Mouse (Mus musculus) v-Abl transformed pro-B cells (cell line): Measurements from ENCODE around the gene Ube2e2.
"Not testable (repeated sequence)": the region's sequence is repeated elsewhere in the genome, so short reads cannot be mapped to it uniquely, and the experiment has no call there.

Source experiments
- in situ Hi-C, 2 experiments: fragments of 400-800 bp; cut with MboI; formaldehyde crosslinking; loops; one replicate each; pipeline ENCODE4 v1.15.1; 2025; ENCODE audit not compliant: unreplicated experiment in 2 of 2

The Ube2e2 gene

DNA sequence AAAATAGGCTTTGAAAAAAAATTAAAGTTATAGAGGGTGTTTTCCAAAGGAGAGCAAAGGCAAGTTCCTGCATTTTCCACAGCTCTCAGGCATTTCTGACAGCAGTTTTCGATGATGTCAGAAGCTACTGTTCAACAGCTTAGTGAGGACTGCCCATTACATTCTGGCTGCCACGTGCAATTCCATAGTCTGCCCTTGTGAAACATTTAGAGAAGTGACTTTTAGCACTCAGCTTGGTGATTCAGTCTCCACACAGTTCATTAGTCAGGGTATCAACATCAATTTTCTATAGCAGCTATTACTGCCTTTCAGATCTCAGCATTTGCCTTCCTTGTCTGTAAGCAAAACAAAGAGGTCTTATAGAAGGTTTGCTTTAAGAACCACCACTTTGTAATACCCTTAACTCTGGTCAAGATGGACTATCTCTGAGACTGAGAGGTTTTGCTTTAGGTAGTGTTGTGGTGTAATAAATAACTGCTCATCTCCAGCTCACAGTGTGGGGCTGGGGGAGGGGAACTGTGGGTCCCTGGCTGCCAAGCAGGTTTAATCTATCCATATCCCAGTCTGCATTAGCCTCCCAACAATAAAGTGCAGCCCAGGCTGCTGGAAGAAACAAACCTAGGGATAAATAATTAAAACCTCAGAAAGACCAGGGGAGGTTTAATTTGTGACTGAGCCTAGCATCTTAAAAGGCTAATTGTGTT lies 255.2 kb downstream of the Ube2e2 start:
- in situ Hi-C loops: no loop called here

DNA sequence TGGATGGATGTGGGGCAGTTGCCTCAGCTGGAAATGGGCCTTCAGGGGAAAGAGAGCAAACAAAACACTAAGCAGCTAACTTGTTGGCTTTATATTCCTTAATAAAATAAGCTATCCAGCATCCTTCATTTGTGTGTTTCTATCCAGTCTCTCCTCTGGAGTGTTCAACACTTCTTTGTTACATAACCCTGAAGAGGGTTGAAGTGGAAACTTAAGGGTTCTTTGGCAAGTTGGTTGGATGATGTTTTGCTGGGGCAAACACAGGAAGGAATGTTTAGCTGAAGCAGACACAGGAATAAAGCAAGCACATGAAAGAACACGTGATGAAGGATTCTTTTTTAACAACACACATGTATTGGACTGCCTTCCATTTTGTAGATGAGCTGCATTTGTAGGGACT lies 256.3 kb downstream of the Ube2e2 start:
- in situ Hi-C loops: no loop called here

DNA sequence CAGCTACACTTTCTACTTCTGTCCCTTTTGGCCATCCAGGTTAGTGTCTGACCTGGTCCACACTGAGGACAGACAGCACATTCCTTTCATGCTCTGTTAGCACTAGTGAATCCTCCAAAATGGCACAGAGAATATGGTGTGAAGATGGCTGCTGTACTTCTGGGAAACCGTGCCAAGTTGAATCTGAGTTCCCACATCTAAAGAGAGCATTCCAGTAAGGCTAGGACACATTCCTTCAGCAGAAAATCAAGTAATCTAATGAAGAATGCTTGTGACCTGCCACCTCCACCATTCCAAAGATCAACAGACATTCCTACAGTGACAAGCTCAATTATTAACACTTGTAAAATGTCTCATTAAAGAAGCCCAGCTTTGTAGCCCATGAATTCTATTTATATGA lies 265.9 kb downstream of the Ube2e2 start:
- in situ Hi-C loops: no loop called here

DNA sequence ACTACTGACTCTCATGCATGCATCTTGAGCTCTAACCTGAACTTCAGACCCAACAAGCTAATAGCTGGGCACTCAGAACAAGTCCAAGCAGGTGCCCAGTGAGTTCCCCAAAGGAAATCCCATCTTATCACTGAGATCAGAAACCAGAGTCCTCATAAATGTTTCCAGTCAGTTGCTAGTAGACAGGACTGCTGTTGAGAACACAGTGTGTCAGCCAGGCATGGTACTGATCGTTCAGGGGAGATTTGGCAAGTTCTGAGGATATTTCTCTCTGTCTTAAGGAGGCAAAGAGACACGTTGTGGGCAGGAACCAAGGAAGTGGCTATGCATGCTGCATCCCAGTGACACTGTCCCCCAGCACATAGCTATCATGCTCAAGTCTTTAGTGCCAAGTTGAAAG lies 275.5 kb downstream of the Ube2e2 start:
- in situ Hi-C loops: no loop called here

DNA sequence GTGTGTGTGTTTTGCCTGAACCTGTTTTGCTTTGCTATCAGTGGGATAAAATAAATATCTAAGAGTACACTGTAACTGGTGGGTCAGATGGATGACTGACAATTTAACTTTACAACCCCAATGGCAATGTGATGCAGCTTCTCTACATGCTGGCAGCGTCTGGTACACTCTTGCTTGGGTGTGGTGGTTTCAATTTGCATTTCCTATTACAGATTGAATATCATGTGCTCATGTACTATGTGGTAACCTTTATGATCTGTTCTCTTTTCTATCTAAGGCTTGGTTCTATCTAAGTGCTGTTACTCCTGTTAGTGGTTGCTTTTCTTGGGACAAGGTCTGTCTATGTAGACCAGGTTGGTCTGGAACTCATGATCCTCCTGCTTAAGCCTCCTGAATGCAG lies 292.1 kb downstream of the Ube2e2 start:
- in situ Hi-C loops: no loop called here

DNA sequence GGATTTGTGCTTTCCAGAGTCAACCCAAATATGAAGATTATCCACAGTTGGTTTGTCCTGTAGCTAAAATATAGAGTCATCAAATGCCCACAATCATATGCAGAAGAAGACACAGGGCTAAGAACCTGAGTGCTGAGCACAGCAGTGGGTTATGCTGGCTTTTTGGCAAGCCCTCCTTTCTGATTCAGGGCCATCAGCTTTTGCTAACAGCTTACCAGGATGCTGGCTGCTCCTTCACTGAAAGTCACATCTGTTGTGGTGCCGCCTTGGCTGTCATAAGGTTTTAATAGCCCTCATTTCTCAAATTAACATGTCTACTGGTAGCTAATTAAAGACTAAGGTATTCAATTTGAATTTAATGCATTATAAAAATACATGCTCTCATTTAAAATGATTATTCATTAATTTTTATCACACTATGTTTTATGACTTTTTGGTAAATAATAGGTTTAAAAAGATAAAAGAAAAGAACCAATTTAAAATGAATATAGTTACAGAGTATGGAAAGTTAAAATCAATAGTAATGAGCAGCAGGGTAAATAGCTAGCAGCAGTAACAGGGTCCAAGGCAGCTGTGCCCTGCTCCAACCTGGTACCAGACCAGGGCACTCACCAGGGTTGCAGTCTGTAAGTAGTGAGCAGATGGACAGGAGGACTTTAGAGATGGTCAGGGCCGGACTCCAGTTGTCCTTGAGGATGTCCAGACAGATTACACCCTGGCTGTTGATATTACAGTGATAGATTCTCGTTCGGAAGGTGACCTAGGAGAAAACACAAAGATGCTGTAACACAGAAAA lies 307.6 kb downstream of the Ube2e2 start:
- in situ Hi-C loops: no loop called here

DNA sequence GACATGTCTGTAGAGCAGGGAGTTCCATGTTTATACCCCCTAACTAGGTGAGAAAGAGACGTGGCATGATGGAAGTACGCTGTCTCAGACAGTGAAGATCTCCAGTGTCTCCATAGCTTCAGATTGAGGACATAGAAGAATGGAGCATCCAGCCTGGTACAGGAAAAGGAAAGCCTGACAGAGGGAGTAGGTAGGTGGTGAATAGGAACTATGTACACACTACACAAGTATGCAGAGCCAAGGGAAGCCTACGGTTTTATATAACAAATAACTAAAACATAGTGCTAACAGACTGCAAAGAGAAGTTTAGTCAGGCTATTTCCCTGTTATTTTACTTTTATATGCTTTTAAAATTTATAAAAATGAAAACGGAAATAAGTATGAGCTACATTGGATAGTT lies 312.3 kb downstream of the Ube2e2 start:
- in situ Hi-C loops: no loop called here

DNA sequence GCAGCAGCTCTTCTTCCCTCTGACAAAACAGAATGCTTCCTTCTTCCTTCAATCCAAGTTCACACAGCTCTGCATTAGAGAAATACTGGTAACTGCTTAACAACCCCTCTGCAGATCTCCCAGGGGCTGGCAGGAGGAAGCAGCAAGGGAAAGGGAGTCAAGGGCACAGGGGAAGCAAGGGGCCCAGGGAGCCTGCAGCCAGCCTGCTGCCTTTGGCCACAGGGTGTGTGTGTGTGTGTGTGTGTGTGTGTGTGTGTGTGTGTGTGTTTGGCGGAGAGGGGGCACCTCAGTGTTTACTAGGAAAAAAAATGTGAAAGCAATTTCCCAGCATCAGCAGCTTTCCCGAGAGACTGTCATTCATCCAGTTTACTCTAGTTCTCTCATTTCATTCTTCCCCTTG lies 319.3 kb downstream of the Ube2e2 start:
- in situ Hi-C loops: no loop called here

DNA sequence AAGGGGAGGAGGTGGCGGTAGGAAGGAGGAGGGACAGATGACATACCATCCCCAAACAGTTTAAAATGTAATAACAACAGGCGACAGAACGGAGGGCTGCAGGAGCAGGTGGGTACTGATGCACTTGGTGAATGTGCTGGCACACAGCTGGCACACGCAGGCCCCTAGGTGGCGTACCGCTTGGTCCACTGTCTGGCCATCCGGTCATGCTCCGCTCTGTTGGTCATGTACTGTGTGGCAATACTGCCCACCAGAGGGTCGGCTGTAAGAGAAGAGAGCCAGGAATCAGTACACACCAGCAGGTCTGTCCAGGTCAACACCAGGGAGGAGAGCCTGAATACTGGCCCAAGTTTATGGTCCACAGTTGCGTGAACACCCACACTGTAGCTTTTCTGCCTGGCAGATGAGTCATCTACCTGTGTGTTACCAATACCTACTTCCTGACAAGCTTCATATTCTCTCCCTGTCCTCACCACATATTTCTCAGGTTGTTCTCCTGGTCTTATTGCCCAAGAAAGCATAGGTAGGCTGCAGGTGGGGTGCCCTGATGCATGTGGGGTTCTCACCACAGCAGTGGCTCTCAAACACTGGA lies 319.8 kb downstream of the Ube2e2 start:
- in situ Hi-C loops: no loop called here

DNA sequence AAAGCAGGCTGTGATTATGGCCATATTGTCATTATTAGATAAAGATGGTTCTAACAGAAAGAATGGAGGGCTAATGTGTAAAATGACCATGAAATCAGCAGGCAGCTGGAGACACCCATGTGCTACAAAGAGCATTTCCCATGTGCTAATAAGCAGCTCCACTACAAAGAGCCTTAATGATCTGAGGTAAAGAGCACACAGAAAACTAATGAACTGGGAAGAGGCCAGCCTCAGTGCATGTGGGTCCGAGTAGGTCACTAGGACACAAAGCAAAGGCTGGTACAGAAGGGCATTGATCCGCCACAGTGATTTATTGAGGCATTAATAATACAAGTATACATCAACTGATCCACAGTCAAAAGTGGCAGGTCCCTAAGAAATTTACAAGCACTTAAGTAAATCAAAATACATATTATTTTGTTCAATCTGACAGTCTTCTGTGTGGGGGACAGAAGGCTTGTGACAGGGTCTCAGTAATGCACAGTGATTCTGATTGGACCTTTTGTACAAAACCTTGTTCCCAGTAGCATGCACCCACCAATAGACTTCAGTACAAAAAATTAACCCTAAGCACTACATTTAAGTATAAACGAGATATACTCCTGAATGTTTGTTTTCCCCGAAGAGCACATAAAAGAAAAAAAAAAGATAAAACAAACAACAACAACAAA lies 320.6 kb downstream of the Ube2e2 start:
- in situ Hi-C loops: no loop called here

DNA sequence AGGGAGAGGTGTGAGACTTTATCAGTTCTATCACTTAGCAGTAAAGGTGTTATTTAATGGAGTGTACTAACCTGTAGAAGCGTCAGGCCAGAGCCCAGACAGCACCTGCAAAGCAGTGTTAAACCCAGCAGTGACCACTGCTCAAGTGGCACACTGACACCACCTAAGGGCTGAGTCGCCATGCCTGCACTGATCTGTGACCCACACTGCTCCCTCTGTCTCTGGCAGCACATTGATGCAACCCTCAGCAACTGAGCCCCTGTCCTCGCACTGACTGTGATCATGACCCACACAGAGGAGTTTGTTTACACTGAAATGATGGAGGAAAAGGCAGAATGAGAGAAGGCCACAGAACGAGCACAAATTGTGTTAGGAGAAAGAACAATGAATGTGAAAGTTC lies 321.2 kb downstream of the Ube2e2 start:
- in situ Hi-C loops: no loop called here

DNA sequence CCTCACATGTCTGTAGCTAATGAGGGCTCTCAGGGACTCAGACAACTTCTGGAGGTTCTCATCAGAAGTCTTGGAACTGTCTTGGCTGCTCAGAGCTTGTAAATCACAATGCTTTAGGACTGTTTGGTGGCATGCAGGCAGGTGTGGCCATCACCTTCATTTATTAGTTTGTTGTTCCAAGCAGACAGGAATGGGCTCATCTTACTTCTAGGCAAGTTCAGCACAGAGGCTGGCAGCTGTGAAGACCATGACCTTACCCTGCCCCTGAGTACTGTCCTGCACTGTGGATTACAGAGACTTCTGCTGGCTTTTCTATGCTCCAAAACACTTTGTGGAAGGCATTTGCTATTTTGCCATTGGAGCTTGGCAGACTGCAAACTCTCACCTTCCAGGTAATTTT lies 324.5 kb downstream of the Ube2e2 start:
- in situ Hi-C loops: no loop called here

DNA sequence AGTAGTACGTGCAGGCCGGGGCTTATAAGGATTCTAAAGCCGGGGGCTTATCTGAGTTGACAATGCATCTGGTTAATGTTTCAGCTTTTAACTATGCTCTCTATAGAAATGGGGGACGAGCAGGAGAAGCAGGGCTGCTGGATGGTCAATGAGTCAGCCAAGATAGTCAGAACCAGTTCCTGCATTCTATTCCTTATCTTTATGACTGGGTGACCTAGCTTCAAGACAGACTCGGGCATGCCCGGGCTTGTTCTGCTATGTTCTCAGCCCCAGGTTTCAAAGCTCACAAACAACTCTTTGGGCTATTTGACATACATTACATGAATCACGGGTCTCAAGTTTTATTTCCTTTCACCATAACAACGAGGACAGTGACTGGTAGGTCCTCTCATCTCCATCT lies 329.1 kb downstream of the Ube2e2 start:
- in situ Hi-C loops: not testable (repeated sequence)

DNA sequence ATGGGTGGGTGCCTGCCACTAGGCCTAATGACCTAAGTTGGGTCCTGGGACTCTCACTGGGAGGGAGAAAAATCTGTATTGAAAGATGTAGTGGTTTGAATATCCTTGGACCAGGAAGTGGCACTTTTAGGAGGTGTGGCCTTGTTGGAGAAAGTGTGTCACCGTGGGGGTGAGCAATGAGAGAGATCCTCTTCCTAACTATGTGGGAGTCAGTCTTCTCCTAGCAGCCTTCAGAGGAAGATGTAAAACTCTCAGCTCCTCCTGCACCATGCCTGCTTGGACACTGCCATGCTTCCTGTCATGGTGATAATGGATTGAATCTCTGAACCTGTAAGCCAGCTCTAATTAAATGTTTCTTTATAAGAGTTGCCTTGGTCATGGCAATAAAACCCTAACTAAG lies 338.8 kb downstream of the Ube2e2 start:
- in situ Hi-C loops: no loop called here

DNA sequence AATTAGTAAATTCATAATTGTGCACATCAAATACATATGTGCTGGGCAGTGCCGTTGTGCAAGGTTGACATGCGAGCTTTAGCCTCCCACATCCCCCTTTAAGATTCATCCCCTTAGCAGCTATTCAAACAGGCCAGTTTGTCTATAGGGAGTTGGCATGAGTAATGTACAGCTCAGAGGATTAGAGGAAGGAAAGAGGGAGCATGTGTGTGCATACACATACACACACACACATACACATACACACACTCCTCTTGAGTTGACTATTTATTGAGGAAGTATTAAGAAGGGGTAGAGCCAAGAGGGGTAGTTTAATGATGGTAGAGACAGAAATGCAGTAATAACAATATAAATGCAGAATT lies 339.5 kb downstream of the Ube2e2 start:
- in situ Hi-C loops: no loop called here

DNA sequence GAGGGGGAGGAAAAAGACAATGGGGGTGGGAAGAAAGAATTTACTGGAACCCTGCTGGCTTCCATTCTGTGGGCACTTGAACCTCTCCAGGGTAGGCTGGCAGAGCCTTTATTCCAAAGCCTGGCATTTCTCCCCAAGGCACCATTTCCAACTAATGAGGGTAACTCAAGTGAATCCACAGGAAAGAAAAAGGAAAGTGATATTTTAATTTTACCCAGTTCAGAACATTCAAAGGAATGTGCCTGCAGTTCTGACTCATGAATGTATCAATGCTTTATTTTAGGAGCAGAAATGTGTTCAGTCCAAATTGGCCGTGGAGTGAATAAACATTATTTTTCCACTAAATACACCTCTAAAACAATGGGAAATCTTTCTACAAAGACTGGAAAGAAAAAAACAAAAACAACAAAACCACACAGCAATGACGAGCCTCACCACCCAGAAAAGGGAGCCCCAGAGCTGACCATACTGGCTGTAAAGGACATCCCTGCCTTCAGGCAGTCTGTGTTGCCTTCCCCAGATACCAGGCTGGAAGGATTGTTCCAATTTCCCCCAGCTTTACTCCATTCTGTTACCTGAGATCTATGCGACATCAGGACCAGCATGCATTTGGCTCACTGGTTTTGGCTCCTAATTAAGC lies 340.0 kb downstream of the Ube2e2 start:
- in situ Hi-C loops: no loop called here

DNA sequence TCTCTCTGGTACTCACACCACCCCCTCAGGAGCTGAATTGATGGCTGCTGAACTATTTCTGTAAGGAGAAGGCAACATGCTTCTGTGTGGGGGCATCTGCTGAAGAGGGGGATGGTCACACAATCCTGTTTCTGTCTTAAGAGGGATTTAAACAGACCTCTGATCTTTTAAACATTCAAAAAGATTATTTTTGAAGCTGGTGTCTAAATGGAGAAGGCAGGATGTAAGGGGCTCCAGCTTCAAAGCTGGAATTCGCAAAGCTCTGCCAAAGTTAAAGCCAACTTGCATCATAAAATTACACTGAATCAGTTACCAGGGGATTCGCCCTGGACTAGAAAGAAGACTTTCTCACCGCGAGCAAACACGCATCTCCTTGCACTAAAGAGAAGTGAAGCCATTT lies 346.5 kb downstream of the Ube2e2 start:
- in situ Hi-C loops: no loop called here

DNA sequence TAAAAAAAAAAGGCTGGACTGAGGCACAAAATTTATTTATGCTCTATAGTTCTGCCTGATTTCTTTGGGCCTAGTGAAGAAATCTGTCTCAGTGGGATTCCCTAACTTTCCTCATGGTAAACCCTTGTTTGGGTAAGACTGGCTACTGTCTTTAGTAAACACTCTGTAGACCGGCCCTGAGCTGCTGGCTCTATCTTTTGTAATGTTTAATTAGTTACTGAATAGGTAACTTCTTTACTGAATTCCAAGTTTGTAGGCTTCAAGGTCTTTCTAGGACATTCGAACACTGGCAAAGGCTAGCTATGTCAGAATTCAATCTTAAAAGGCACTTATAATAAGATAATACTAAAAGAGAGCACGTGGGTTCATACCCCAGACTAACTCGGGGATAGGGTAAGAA lies 355.0 kb downstream of the Ube2e2 start:
- in situ Hi-C loops: not testable (repeated sequence)

DNA sequence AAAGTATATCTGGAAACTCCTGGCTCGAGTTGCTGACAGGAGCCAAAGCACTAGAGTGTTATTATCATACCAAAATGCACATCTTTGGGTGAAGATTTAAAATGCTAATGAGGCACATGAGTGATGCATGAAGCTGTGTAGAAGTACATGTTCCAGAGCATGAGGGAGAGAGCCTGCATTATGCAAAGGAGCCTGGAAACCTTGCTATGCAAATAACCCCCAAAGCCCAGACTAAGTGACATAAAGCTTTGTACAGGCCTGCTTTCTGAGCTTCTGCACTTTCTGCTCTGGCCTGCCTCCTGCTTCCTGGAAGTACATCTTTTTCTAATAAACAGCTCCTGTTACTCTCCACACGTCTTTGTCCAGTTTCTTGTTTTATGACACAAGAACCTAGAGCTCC lies 363.2 kb downstream of the Ube2e2 start:
- in situ Hi-C loops: no loop called here

DNA sequence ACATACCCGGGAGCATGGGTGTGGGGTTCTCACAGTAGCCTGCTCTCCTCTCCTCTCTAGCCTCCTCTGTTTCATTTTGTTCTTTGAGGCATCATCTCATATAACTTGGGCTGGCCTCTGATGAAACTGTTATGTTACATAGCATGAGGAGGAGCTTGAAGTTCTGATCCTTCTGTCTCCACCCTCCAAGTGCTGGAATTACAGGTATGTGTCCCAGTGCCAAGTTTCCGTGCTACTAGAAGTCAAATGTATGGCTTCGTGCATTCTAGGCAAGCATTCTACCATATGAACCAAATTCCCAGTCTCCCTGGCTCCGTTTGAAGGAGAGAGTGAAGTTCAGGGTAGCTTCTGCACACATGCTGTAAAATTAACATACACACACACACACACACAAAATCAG lies 363.6 kb downstream of the Ube2e2 start:
- in situ Hi-C loops: no loop called here
